Mouse (Mus musculus): Measurements from ENCODE around the gene Drap1.

Gene Drap1

GRCm38 (mm10) chr19:5377446-5377845, 47.3 kb downstream of the Drap1 start:
- no peak for DNase-seq (ENCODE audit: low spot score)

- no peak for DNase-seq (ENCODE audit: low spot score)
Observed at GRCm38 (mm10) chr19:5374748-5375147, 50.0 kb downstream of the Drap1 start.

GRCm38 (mm10) chr19:5374177-5374576, 50.6 kb downstream of the Drap1 start:
- DNase-seq (ENCODE audit: low spot score), result no peak
